Mouse (Mus musculus) gastrocnemius, postnatal 4 days (tissue): ENCODE data around the gene Hspg2. TPM values are rescaled to one million over a fixed set of nuclear protein-coding genes. Genes with fewer than 3 reads are reported as not detected.
A peak's percentile ranks its signal among the peaks of the same experiment; 100 is the strongest.

ENCODE experiments used
- DNase-seq, 2 experiments: peaks; one replicate each; pipeline ENCODE4 v3.0.0; 2021 to 2022; ENCODE audit warnings: low spot score in 2 of 2, mixed read lengths in 2 of 2
- total RNA-seq, 2 experiments: library from RNA; stranded (reverse); gene quantifications; 2 replicates each; pipeline ENCODE4 v1.2.3; 2021

The Hspg2 gene
- total RNA-seq, 2 experiments from 2014 or later, result 336 to 381 TPM

DNA sequence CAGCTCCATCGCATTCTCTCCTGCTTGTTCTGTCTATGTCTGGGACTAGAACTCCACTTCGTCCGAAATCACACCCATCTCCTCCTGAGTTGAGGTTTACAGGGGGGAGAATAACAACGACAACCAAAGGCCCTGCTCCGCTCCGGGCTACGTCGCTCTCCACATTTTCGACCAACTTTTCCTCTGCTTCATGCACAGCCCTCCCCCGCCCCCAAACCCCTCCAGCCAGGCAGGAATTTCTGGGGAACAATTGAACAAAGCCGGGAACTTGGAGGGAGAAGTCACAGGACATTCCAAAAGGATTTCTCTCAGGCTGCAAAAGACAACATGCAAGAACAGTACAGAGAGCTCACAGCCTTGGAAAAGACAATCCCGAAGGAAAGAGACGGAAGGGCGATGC, 7.9 kb upstream of the Hspg2 start:
- DNase-seq, result no peak

GRCm38 (mm10) chr4:137461217-137461616, 7.4 kb upstream of the Hspg2 start:
- DNase-seq, result no peak

GRCm38 (mm10) chr4:137461981-137462690, 6.4 kb upstream of the Hspg2 start:
- no peak for DNase-seq

GRCm38 (mm10) chr4:137465125-137465787, 3.3 kb upstream of the Hspg2 start:
- peak in 1 of 2 experiments; percentile 37 for DNase-seq

GRCm38 (mm10) chr4:137466991-137467390, 1.6 kb upstream of the Hspg2 start:
- peak in 1 of 2 experiments; percentile 43 for DNase-seq

DNA sequence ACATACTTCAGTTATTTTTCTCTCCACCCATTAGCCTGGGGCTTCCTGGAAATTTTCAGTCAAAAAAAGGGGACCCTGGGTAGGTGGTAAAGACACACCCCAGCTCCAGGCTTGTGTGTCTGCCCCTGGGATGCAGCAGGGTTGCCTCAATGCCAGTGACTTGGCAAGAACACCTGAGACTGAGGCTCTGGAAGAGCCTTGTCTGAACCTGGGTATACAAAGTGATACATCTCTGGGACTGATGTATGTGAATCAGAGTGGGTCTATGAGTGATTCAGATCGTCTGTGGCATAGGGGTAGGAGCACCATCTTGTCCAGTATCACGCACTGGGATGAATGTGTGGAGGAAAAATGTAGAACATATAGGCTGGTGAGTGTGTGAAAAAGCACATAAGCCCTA, 1.0 kb upstream of the Hspg2 start:
- no peak for DNase-seq

- DNase-seq, result peak in 1 of 2 experiments; percentile 62
Measured at GRCm38 (mm10) chr4:137469081-137469844, 694 bp downstream of the Hspg2 start.

DNA sequence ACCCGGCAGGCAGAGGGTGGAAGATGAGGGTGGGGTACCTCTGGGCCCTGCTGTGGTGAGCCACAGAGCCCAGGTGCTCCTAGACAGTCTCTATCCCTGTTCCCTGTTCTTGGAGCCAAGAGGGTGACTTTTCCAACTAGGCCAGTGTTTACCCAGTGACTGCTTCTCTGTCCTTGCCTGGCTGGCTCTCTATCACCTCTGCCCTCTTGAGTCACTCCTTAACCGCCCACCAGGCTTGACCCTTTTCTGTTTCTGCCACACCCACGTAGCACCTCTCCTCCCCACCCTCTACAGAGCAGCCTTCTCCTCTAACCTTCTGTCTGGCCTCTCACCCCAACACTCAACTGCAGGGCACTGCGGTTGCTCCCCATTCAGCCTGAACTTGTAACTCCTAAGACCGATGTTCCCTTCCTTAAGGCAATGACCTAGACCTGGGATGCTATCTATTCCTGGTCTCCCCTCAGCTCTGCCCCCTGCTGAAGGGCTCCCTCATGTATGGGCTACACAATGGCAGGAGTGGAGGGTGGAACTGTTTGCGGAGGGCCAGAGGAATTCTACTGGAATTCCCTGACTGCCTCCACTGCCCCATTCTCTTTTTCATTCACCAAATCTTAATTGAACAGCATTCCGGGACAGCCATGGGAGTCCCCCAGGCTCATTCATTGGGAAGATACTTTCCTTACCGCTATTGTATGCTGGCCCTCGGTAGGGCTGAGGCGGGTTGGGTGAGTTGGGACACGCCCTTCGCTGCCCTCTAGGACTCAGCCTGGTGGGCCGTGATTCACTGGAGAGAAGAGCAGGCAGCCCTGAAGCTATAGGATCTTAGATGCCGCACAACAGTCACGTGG, 1.5 kb downstream of the Hspg2 start:
- DNase-seq, result no peak

- no peak for DNase-seq
Measured at GRCm38 (mm10) chr4:137470701-137471317, 2.2 kb downstream of the Hspg2 start.

DNA sequence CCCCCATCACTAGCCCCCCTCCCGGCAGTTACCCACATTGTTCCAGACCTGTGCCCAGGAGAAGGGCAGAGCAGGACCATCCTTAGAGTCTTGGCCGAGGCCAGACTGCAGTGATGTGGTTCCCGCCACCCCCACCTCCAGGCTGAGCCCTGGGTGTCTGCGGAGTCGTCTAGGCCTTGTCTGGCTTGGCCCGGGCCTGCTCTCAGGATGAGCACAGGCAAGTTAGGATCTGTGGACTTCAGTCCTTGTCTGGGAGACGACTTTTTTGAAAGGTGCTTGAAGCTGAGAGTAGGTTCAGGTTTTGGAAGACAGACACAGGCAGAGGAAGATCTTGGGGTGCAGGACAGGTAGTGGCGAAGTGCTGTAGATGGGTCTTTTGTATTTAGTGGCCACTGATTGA, 2.8 kb downstream of the Hspg2 start:
- DNase-seq, result no peak

DNA sequence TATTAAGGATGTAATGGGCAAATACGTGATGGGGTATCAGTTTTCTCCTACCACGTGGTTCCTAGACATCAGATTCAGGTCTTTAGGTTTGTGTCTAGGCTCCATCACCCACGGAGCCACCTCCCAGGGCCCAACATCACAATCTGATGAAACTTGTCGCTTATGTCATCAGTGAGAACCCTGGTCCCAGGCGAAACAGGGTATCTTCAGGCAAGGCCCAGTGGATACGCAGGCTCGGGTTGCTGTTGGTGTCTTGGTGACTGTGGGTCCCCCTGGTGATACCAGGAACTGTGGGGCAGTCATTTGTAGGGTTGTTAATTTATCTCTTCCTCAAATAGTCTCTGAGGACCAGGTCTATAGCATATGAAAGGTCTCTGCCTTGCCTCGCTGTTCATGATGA, 4.7 kb downstream of the Hspg2 start:
- DNase-seq, result no peak

DNA sequence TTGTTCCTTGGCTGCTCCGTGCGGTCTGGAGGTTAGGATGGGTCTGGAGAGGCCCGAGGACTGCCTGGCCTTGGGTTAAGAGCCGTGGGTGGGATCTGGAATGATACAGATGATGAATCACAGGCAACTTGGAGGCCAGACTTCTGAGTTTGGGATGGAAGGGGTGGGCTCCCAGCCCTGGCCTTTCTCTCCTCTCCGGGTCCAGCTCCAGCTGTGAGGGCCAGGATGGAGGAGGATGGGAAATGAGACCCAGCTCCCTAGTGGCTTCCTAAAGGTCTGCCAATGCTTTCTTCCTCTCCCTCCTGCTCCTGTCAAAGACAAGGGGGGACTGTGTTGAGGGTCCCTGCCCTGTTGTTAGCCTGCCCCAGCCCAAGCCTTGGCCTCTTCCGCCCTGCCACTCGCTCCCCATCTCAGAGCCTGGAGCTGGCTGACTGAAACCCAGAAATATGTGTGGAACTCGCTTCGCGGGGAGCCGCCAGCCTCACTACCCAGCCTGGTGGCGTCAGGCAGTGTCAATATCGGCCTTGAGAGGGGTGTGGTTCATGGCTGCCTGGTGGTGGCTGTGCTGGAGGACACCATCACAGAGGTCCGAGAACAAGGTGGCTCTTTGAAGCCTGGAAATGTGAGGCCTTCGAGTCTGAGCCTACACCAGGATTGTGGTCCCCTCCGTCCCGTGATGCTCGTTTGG, 5.3 kb downstream of the Hspg2 start:
- DNase-seq, result peak in 1 of 2 experiments; percentile 63

DNA sequence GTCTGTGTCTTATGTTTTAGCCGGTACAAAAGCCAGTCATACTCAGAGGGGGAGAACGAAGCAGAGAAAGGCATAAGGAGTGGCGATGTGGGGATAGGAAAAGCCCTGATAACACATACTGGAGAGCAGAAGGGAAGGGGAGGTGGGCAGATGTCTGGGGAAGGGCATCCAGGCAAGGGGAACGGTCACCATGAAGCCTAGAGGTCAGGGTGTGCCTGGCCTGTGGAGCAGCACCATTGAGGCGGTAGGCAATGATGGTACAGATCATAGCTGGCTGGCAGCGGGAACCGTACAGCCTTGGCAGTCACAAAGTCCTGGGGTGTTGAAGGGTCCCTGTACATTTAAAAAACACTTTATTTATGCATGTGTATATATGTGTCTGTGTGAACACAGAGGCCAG, 6.1 kb downstream of the Hspg2 start:
- no peak for DNase-seq

DNA sequence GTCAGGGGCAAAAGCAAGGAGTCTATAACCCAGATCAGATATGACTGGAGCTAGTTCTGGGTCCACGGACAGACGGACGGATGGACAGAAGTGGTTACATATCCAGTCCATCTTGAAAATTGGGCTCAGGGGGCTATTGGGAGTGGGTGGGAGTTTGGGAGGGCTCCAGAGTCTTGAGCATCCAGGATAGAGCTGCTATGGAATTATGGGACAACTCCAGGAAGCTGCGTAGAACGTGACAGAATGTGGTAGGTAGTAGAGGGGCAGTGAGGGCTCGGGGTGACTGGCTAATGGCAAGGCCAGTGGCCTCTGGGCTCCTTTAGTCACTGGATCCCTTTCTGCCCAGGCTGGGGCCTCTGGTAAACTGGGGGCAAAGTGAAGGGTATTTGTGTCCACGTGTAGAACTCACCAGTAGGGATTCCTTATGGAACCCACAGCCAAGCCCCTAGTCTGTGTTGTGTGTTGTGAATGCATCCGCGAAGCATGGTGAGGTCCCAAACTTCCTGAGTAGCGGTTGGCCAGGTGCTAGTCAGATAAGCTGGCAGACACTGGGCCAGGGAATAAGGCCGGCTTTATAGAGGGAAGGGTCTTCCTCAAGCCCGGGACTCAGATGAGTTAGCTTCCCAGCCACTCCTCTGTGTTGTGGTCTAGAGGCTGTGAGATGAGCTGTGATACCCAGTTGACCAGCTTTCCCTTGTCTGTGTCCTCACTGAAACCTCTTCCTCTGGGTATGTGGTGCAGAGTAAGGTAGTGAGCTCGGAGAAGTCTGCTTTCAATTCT, 6.9 kb downstream of the Hspg2 start:
- DNase-seq, result no peak

GRCm38 (mm10) chr4:137476065-137476760, 7.6 kb downstream of the Hspg2 start:
- DNase-seq, result peak; percentile 65 to 89

DNA sequence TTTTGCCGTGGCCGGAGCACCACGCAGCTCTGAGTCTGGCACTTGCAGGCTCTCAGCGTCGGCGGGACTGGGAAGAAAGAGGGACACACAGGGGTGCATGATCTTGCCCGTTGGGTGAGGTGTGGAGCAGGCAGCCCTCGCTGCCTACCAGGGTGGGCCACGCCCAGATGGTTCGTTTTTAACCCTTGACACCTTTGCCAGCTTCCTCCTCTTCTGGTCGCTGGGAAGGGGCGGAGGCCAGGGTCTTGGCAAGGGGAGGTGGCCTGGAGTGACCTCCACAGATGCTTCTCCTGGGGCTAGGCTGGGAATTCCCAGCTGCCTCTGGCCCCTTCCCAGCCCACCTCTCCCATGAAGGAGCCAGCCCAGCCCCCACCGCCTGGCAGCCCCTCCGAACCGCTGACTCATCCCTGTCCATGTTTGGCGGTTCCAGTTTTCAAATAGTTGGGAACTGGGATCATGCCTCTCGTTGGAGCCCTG, 8.2 kb downstream of the Hspg2 start:
- peak; percentile 82 to 88 for DNase-seq

GRCm38 (mm10) chr4:137477611-137478010, 9.0 kb downstream of the Hspg2 start:
- DNase-seq, result no peak

GRCm38 (mm10) chr4:137478306-137478705, 9.7 kb downstream of the Hspg2 start:
- no peak for DNase-seq
